Mouse (Mus musculus): ENCODE measurements around the gene Arid5a.

Gene Arid5a

DNA sequence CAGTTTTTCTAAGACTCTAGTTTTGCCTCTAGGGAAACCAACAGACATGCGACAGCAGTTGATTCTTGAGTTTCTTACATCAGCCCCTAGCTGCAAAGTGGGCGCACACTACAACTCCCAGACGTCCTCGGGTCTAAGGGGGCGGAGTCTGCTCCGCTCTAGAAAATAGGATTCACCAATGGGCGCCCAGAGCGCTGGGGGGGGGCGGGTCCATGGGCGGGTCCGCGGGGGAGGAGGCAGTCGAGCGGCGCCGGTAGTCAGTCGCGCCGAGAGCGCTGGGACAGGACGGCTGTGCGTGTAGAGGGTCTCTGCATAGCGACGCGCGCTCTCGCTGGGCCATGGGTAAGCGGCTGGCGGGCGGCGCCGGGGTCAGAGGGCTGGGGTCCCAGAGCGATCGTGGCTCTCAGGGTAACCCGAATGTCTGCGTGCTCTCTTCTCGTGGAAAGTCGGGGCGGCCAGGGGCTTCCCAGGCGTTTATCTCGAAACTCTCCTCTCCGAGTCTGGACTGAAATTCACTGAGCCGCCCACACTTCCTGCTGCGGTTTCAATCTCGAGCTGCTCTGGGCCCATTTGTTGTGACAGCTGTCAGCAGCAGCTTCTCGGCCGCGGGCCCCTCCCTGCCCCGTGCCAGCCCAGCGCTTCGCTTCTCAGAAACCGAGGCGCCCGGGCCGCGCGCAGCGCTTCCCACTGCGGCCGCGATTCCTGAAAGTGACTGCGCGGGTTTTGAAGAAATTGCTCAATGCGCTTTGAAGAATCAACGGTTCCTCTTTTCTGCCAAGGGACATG, at the start of gene Arid5a:
TSS of gene Arid5a (plus strand) at position 239 of the 786 bp plus-strand sequence.
- peak; percentile 94 for DNase-seq (ENCODE audit: low spot score)

DNA sequence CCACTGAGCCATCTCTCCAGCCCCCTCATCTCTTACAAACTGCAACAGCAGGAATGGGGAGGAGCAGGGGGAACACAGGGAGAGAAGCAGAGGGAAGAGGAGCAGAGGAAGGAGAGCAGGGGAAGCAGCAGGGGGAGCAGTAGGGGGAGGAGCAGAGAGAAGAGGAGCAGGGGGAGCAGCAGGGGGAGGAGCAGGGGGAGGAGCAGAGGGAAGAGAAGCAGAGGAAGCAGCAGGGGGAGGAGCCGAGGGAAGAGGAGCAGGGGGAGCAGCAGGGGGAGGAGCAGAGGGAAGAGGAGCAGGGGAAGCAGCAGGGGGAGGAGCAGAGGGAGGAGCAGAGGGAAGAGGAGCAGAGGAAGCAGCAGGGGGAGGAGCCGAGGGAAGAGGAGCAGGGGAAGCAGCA, 48.9 kb upstream of the Arid5a start:
- no peak for DNase-seq (ENCODE audit: low spot score)

DNA sequence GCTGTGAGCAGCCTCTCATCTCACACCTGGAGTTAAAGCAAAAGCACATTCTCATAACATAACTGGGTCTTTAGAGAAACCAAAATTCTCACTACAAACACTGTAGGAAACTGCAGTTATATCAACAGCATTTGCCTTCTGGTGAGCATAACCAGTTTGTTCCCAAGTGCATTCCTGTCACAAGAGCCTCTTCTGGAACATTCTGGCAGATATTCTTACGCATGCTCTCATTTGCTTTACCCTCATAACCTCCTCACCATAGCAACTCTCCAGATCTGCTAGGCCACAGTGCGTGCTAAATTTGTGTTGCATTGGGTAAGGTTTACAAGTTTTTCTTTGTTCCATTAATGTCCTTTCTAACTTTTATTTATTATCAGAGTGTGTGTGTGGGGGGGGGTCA, 48.3 kb upstream of the Arid5a start:
- peak; percentile 61 for DNase-seq (ENCODE audit: low spot score)

DNA sequence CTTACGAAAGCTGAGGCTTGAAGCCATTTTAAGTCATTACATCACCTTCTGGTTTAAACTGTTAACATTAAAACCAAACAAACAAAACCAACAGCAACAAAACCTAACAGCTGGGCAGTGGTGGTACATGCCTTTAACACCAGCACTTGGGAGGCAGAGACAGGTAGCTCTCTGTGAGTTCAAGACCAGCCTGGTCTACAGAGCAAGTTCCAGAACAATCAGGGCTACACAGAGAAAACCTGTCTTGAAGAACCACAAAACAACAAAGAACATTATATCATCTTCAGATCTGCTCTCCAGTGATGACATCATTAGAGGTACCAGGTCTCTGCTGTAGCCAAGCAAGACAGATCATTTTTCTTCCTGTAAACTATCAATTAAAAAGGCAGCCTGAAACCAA, 47.1 kb upstream of the Arid5a start:
- no peak for DNase-seq (ENCODE audit: low spot score)

DNA sequence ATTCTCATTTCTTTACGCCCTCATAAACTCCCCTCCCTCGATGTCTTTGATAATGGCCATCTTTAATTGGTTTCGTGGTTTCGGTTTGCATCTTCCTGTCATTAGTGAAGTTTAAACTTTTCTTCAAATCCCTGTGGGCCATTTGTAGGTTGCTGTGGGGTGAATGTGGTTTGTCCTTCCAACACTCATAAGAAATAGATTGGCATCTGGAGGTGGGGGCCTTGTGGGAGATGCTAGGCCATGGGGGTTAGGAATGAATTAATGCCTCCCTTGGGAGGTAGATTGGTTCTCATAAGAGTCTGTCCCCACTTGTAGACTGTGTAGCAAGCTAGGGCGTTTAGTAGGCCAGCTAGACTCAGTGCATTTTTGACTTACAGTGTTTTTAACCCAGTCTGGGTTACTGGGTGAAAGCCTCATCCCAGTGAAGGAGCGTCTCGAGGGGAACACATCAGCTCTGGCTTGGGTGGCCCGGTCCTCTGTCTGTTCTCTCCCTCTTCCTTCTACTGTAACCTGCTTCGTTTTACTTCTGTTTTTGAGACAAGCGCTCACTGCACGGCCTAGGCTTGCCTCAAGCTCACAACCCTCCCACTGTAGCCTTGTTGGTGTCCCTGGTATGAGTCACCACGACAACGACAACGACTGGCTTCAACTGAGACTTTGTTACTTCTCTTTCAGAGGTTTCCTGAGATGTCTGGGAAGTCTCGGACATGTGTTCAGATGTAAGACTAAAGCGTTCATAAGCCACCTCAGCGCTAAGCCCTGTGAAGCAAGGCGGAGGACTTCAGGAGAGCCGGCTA, 45.6 kb upstream of the Arid5a start:
- no peak for DNase-seq (ENCODE audit: low spot score)

DNA sequence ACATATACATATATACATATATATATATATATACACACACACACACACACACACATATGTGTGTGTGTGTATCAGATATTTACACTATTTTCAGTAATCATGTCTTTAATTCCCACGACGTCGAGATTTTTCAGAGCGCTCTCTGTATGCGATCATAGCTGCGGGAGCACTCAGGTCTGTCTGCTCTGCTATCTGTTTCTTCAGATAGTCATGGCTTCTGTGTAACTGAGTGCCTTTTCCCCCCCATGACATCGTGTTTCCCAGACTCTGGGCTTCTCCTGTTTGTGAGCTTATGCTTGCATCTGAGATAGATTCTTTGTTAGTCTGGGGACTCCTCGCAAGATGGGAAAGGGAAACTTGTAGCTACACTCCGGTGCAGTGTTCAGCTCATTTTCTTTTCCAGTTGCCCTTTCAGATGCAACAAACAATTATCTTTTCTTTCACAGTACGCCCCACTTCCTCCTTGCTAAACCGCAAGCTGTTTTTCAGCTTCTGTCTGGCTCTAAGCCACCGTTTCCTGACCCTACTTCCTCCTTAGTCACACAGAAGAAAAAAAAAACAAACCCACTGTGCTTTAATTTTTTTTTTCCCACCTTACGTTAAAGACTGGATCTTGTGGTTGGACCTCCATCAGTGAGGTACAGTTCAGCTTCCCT, 43.6 kb upstream of the Arid5a start:
- DNase-seq (ENCODE audit: low spot score), result no peak

DNA sequence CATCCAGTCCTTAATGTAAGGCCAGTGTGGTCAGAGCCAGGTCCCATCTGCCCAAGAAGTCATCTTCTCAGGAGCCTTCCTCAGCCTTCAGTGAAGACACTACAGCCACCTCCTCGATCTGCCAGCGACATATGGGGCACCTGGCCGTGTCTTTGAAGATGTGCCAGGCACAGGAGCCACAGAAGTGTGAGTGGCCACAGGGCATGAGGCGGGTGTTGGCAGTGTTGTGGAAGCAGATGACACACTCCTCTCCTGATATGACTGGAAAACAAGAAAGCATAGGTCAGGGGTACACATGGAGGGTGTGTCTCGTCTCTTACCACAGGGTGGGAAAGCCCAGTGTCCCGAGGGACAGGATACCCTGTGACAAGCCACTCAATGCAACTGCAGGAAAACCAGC, 41.2 kb upstream of the Arid5a start:
- no peak for DNase-seq (ENCODE audit: low spot score)

DNA sequence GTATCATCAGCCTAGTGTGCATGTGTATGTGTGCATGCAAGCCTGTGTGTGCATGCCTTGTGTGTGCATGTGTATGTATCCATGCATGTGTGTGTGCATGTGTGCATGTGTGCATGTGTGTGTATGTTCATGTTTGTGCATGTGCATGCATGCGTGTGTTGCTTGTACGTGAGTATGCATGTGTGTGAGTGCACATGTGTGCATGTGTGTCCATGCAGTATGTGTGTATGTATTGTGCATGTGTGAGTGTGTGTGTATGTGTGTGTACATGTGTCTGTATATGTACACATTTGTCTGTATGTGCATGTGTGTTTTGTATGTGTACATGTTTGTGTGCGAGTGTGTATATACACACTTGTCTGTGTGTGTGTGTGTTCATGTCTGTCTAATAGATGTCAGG, 39.9 kb upstream of the Arid5a start:
- DNase-seq (ENCODE audit: low spot score), result no peak

DNA sequence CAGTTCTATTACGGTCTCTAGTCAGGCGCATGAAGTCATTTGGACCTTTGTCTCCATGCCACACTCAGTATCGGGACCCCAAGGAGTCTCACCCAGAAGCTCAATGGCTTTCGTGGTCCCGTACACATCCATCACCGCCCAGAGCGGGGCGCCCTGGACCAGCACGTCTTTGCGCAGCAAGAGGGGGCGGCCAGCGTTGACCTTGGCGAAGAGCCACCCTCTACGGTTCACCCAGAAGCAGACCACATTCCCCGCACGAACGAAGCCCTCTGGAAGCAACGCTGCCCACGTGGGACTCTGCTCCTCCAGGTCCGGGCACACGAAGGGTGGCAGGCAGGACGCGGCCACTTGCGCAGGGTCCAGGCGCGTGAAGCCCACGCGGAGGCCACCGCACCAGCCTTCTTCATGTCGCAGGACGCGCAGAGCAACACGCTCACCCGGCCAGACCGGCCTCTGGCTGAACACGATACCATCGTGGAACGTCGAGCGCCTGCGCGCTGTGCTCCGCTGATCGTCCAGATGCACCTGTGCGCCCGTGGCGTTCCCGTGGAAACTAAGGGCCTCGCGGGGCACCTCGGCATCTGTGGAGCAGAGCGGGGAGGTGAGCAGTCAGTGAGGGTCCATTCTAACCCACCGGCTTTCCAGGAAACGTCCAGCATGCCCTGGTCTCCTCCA, 38.3 kb upstream of the Arid5a start:
- DNase-seq (ENCODE audit: low spot score), result no peak

DNA sequence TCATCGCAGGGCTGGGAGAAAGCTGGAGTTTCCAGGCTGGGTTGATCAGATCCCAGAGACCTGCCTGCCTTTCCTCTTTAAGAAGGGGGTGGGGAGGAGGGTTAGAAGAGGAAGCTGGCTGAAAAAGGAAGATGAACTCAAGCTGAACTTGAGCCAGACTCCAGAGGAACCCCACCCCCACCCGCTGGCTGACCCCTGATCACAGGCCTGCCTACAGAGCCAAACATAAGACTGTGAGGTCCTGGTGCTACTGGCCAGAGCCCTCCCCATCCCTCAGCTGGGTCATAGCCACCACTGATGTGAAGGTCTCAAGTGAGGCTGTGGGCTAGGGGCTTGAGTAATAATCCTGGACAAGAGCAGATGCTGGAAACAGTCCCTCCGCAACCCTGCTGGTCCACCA, 36.9 kb upstream of the Arid5a start:
- DNase-seq (ENCODE audit: low spot score), result no peak

DNA sequence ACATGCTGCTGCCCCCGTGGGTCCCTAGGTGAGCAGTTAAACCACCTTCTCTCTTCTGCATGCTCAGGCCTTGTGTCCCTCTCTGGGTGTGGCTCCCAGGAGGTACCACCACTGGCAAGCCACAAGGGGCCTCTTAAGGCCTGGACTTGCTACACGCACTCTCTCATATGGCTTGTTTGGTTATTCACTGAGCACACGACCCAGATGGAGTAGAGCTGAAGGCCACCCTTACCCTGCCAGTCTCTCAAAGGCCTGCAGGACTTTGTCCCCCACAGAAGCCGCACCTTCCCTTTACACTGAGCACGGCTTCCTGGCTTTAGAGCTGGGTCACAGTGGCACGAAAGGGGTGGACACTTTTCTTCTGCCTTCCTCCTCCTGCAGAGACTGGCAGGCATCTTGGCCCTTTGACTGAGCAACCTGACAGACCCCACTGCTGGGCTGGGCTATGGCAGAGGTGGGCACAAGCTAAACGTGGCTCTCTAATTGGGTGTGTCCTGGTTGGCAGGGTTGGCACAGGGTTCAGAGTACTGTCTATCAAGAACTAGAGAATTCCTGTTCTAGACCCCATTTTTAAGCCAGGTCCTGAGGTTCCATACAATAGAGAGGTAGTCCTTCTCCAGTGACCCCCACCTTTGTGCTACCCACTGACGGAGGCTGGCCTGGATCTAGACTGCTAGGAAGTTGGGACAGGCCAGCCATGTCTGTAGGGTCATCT, 35.9 kb upstream of the Arid5a start:
- DNase-seq (ENCODE audit: low spot score), result no peak

DNA sequence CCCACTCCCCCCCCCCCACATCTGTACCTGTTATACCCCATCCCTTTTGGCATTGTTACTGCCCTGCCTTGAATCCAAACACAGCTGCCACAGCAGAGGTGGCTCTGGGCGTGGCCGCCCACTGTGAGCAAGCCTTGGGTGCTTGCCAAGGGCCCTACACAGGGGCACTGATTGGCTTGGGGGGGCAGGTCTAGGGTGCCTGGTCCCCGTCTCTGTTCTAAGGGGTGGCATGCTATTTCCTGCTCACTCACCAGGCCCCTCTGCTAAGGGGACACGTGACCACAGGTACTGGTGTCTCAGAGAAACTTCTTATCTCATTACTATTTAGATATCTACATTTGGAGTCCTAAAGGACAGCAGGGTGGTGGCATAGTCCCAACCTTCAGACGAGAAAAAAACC, 35.0 kb upstream of the Arid5a start:
- no peak for DNase-seq (ENCODE audit: low spot score)

DNA sequence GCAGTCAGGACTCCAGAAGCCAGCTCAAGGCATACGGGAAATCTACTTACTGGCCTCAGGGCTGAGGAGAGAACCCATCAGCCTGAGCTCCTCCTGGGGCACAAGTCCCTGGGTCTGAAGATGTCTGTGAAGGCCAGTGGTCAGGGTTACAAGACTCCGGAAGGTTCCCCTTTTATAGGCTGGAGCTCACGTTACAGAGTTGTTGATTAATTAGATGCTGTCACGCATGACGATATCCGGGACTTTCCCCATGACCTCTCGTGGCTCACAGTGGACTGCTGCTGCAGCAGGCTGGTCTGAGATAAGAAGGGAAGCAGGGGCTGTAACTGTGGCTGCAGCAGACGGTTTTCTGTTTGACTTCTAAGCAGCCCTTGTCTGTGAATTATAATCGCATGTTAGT, 34.2 kb upstream of the Arid5a start:
- no peak for DNase-seq (ENCODE audit: low spot score)

DNA sequence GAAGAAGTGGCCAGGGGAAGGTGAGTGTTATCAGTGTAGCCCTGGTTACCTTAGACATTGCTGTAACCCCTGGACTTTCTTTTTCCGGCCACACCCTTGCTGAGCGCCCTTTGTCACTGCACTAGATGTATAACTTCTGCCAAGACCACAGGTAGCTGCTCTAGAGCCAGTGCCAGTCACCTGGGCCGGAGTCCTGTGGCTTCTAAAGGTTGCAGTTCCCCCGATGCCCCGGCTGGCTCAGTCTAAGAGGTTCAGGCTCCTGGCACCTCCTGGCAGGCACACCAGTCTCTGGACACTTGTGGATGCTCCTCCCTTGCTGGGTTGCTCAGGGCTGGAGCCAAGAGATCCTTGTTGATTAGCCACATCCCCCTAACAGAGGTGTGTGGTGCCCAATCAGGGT, 33.1 kb upstream of the Arid5a start, which contains the start of gene Neurl3:
TSS of gene Neurl3 (minus strand) at position 225 of the 400 bp plus-strand sequence.
- no peak for DNase-seq (ENCODE audit: low spot score)

DNA sequence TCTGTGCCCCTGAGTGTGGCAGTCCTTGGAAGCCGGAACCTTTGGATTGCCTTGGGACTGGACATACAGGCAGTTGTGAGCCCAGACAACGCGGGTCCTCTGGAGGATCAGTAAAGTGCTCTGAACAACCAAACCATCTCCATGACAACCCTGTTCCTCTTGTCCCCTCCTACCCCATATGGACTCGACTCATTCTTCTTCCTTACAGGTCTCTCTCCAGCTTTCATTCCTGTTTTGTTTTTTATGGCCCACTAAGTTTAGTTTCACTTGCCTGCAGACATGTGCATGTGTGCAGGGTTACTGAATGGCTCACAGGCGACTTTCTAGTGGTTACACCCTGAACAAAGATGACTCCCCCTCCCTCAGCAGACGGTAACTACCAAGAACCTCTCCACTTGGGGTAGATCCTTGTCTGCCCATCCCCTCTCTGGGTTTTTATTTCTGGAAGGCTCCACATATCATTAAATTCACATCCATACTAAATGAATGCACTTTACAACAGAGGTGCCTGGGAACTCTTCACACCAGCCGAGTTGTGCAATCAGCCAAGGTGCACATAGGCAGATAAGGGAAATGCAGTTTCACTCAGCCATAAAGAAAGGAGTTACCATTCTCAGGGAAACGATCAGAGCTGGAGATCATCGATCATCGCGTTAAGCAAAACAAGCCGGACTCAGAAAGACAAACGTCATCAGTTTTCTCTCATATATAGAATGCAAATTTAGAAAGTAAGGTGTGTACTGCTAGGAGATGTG, 31.7 kb upstream of the Arid5a start:
- DNase-seq (ENCODE audit: low spot score), result no peak

DNA sequence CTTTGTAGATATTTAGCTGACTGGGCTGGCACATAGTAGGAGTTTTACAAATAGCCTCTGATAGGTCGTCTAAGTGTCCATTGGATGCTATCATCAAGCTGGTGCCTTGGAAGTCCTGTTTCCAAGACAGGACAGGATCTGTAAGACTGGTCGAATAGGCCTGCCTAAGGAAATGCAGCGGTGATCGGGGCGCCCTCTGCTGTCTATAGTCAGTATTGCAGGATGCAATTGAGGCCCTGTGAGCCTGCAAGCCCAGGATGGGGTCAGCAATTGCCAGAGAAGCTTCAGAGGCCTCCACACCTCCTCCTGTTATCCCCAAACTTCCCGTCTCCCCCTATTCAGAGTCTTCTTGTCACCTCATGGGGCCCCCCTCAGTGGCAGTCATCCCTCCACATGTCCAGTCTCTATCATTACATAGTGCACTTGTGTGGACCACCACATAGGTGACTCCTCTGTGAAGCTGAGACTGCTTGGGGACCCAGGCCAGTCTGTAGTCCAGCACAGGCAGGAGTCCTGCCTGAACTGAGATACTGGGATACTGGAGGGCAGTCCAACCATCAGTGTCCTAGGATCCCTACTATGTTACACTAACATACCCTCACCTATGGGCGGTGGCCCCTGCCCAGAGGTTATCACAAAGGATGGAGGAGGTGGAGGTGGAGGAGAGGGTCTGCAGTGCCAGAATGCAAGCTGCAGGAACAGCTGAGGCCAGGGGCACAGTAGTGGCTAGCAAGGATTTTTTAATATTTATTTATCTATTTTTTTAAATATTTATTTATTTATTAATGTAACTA, 30.1 kb upstream of the Arid5a start:
- peak; percentile 79 for DNase-seq (ENCODE audit: low spot score)

DNA sequence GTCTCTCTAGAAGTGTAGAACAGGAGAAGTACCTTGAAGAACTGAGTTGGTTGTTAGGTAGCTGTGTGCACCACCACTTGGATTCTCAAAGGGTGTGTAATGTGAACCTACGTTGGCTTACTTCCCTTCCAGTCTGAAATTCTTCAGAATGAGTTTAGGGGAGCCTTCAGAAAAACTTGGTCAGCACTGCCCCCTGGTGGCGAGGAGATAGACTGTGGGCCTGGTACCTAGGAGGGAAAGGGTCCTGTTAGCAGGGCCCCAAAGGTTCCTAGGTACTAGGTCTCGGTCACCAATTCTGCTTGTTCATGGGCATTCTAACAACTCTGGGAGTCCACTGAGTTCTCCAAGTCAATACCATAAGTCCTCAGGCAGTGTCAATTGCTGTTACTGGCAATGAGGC, 28.3 kb upstream of the Arid5a start:
- DNase-seq (ENCODE audit: low spot score), result peak; percentile 81

DNA sequence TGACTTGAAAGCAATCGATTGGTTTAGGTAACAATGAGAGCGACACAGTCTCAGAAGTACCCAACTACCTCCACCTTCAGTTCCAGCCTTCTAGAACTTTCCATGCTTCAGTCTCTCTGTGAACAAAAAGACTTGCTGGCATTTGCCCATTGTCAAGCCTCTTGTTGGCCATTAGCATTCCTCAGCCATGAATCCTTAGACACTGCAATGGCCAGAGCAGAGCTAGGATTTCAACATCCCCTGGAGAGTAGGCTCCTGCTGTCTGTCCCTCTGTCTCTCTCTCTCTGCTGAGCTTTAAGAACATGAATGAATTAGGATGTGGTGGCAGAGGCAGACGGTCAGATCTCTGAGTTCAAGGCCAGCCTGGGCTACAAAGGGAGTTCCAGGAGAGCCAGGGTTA, 26.6 kb upstream of the Arid5a start:
- peak; percentile 48 for DNase-seq (ENCODE audit: low spot score)

DNA sequence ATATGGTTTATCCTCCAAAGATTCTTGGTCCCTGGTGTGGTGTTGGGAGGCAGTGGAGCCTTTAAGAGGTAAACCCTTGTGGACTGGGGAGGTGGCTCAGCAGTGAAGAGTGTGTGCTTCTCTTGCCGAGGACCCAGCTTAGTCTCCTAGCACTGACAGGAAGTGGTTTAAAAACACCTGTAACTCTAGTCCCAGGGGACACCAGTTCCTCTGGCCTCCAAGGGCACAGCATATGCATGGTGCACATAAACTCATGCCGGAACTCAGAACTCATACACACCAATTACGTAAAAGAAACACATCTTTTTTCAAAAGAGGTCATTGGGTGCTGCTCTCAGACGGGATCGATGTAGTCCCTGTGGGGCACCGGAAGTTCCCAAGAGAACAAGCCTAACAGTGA, 25.7 kb upstream of the Arid5a start:
- no peak for DNase-seq (ENCODE audit: low spot score)

DNA sequence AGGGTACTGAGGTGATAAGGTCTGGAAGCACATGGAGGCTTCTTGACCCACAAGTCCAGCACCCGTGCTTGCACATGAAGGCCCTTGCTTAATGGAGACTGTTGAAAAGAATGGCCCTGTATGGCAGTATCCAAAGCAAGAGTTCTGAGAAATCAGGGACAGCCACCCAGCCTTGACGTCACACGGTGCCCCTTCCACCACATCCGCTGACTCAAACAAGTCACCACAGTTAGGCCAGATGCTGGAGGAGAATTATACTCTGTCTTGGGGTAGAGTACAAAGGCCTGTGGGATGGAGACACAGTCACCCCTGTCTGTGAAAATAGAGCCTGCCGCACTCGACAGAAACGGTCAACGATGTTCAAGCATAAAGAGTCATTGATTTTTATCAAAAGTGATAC, 14.1 kb upstream of the Arid5a start:
- no peak for DNase-seq (ENCODE audit: low spot score)
